Mouse (Mus musculus) liver, embryonic 14.5 days (tissue): ENCODE results near the gene Pagr1b. TPM values are rescaled to one million over a fixed set of nuclear protein-coding genes. Genes with fewer than 3 reads are reported as not detected.

ENCODE experiments used
- ATAC-seq: fragments of 200-750 bp; cut with Nextera tagmentation; 2 replicates; pipeline ENCODE4 v1.8.0; 2017; ENCODE audit warnings: moderate number of reproducible peaks, mild to moderate bottlenecking, moderate library complexity; ENCODE audit not compliant: insufficient read depth
- DNase-seq, 3 experiments: peaks; one replicate each; pipeline ENCODE4 v3.0.0-alpha.2; 2012 to 2013; ENCODE audit warnings: low read depth in 3 of 3, low spot score in 3 of 3
- H3K27ac ChIP-seq: fragments of 300-500 bp; sonication (generic); 2 replicates; pipeline ENCODE4 v1.5.1; 2014; ENCODE audit warnings: moderate library complexity, mild to moderate bottlenecking, control low read depth, inconsistent platforms
- H3K27me3 ChIP-seq: fragments of 300-500 bp; sonication (generic); 2 replicates; pipeline ENCODE4 v1.6.1; 2014; ENCODE audit warnings: mild to moderate bottlenecking, low read length, moderate library complexity; ENCODE audit not compliant: control insufficient read depth, insufficient read depth
- H3K36me3 ChIP-seq: fragments of 300-500 bp; sonication (generic); replicated peaks from 2 replicates; pipeline ENCODE4 v1.6.1; 2014; ENCODE audit warnings: low read depth; ENCODE audit not compliant: control insufficient read depth, insufficient read depth
- H3K4me1 ChIP-seq, 2 experiments: fragments of 200-500 bp in 1 of 2; fragments of 300-500 bp in 1 of 2; sonication (generic) in 1 of 2; replicated peaks; 2 replicates each; pipeline ENCODE4 v1.6.1; 2012 to 2014; ENCODE audit warnings: antibody characterized with exemption in 1 of 2, inconsistent platforms in 1 of 2, low read length in 1 of 2; ENCODE audit not compliant: control insufficient read depth in 2 of 2, insufficient read depth in 2 of 2
- H3K4me2 ChIP-seq: fragments of 300-500 bp; sonication (generic); 2 replicates; pipeline ENCODE4 v1.6.1; 2014; ENCODE audit warnings: low read depth, mild to moderate bottlenecking, control low read depth, moderate library complexity
- H3K4me3 ChIP-seq, 2 experiments: fragments of 200-500 bp in 1 of 2; fragments of 300-500 bp in 1 of 2; sonication (generic) in 1 of 2; 2 replicates each; pipeline ENCODE4 v1.5.1; 2012 to 2014; ENCODE audit warnings: low read depth in 2 of 2, low read length in 2 of 2, mild to moderate bottlenecking in 2 of 2, control low read depth in 1 of 2, inconsistent platforms in 1 of 2, moderate library complexity in 1 of 2; ENCODE audit not compliant: insufficient read depth in 1 of 2
- H3K9ac ChIP-seq: fragments of 300-500 bp; sonication (generic); replicated peaks from 2 replicates; pipeline ENCODE4 v1.6.1; 2014; ENCODE audit warnings: mild to moderate bottlenecking, control low read depth, moderate library complexity
- H3K9me3 ChIP-seq: fragments of 300-500 bp; sonication (generic); 2 replicates; pipeline ENCODE4 v1.6.1; 2016; ENCODE audit warnings: low read length, mixed read lengths; ENCODE audit not compliant: control insufficient read depth
- CTCF ChIP-seq: IDR thresholded peaks from 2 replicates; pipeline ENCODE4 v1.5.1; 2016; ENCODE audit warnings: antibody characterized with exemption, low read depth, control low read depth
- EP300 ChIP-seq: IDR thresholded peaks from 2 replicates; pipeline ENCODE4 v1.6.1; 2016; ENCODE audit warnings: antibody characterized with exemption, low read depth
- WGBS: fragments of 180-500 bp; shearing (Covaris S2); extraction: QIAGEN DNeasy Blood & Tissue Kit; methylation state at CpG from one replicate; pipeline ENCODE4 v1.1.7; 2014; ENCODE audit not compliant: insufficient replicate concordance; 5-methylcytosine and 5-hydroxymethylcytosine counted together
- polyA plus RNA-seq, 2 experiments: library from polyadenylated mRNA; depleted of rRNA in 1 of 2; stranded (reverse) in 1 of 2; unstranded in 1 of 2; fragments of >200 nt; fragmentation: Nextera tagmentation in 1 of 2; extraction: Ambion mirVana in 1 of 2; gene quantifications; 2 replicates each; pipeline versions ENCODE4 v1.2.1 to v1.2.3; 2012 to 2014

Pagr1b gene
- polyA plus RNA-seq, 2 experiments: 0.10 TPM; not detected in 1

DNA sequence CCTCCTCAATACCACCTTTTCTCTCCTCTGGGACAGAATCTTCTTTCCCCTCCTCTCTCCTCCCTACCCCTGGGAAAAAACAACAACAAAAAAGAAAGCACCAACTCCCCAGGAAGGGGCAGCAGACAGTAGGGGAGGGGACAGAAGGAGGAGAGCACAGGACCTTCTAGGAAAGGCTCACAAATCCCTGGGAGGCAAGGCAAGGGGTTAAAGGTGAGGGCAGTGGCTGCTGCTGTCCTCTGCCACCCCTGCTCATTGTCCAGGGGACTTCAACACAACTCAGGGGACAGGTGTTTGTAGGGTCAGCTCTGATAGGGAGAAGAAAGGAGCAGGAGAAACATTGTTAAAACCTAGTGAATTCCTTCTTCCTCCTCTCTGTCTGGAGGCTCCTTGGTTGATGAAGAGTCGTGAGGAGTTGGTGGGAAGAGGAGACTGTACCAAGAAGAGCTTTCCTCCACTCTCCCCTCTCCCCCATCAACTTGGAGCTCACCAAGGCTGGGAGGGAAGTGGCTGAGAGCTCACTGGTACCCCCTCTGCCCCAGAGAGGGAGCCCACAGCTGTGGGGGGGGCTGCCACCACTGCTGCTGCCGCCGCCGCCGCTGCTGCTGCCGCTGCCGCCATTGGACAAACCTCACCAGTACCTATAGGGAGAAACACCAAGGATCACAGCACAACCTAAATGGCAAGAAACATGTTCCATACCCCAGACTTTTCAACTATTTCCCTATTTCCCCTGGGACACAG is 6.4 kb upstream of the Pagr1b start:
- DNase-seq: no peak
- Histone ChIP-seq H3K4me2 (peak overlapping the region; percentile 76), H3K4me1 (peaks cover 24 to 30% of the 10 kb centered on the region in 2 experiments), H3K36me3 (peaks cover 30% of the 10 kb centered on the region), H3K27ac (no peak overlapping the region), H3K9me3 (no peaks in the 10 kb centered on the region), H3K4me3 (peak overlapping the region in 1 of 2 experiments; percentile 95; a peak in 2 of 4 replicates), H3K9ac (no peak overlapping the region; the same call in 1 of the 2 replicates), H3K27me3 (no peaks in the 10 kb centered on the region)
- TF ChIP-seq CTCF (no peak), EP300 (no peak)
- 83% methylated on average over 7 of the region's 7 CpGs for WGBS
- ATAC-seq: no peak

DNA sequence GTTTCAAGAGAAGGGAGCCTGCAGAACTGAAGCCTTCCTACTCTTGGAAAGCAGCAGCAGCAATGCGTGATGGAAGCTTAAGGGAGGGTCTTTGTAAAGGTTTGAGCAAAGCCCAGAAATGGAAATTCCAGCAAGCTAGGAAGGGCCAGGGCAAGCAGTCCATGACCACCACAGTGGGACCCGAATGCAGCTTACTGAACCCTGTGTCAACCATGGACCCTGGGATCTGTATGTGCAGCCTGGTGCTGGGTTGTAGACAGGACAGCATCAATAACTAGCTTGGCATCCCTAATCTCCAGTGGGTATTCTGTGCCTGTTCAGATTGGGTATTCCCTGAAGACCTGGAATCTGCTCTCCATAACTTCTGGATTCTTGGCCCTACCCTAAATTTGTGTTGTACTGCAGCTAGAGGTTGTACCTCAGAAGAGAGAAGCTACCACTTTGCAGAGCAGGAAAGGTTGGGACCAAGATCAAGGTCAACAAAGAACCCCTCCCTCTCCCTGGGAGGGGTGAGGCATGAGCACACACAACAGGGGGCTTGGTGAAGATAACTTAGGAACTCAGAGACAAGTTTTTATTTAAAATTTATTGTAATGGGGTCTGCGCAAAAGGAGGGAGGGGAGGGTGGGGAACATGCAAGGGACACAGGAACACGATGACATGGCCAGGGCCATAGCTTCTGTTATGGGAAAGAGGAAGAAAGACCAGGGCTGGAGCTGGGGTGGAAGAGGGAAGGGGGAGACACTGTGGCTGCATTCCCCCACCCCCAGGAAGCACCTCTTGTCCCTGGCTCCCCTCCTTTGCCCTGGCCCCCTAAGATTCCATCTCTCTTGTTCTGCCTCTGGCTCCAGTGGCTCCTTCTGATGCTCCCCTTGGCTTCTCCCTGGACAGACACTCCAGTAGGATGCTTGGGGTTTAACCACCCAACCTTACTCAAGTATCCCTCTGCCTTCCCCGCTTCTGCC is 5.6 kb upstream of the Pagr1b start:
- no peaks in the 10 kb centered on the region for H3K27me3 ChIP-seq
- peak overlapping the region; percentile 13 to 36 for H3K4me3 ChIP-seq
- peak overlapping the region; percentile 48 for H3K9ac ChIP-seq
- DNase-seq (no peak), ATAC-seq (no peak)
- 34% methylated on average over 5 of the region's 5 CpGs for WGBS
- no peak overlapping the region for H3K27ac ChIP-seq
- H3K36me3 ChIP-seq: peaks cover 27% of the 10 kb centered on the region
- no peak; the same call in 1 of the 2 replicates for TF ChIP-seq EP300
- no peak for TF ChIP-seq CTCF
- peak overlapping the region; percentile 67 for H3K4me2 ChIP-seq
- peaks cover 24 to 29% of the 10 kb centered on the region in 2 experiments for H3K4me1 ChIP-seq
- H3K9me3 ChIP-seq: no peaks in the 10 kb centered on the region

DNA sequence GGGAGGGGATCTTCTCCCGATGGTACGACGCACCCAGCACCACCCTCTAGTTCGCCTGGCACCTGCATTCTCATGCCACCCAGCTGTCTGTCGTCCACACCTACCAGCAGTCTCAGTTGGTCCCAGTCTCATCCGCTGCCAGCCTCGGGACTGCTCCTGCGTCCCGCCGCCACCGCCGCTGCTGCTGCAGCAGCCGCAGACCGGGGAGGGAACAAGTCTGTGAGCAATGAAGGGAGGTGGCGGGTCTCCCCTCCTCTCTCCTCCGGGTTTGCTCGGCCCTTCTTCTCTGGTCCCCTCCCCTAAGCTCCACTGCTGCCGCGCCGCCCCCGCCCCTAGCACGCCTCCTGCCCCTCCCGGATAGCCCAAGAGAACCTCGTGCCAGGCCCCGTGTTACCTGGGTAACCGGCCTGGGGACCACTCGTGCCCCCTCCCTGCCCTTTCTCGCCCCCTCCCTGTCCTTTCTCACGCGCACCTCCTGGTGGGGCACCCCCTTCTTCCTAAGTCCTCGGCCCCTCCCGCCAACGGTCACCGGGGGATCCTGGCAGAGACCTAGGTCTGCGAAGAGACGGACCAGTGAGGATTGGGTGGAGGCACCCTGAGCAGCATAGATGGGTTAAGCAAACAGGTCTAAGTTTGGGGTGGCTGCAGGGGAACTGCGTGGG is 4.7 kb upstream of the Pagr1b start, which contains the start of the genes Gm42742 and Prrt2:
Gm42742 (minus strand) TSS at position 197 of the 662 bp plus-strand sequence.
Prrt2 (minus strand) TSS at position 311 of the 662 bp plus-strand sequence.
- H3K9me3 ChIP-seq: no peaks in the 10 kb centered on the region
- peak within 1 kb of the TSS; percentile 48 for H3K9ac ChIP-seq
- peak within 1 kb of the TSS; percentile 13 to 36 for H3K4me3 ChIP-seq
- TF ChIP-seq EP300 (no peak), CTCF (no peak)
- DNase-seq (no peak), ATAC-seq (no peak)
- no peaks in the 10 kb centered on the region for H3K27me3 ChIP-seq
- H3K4me1 ChIP-seq: peaks cover 24 to 29% of the 10 kb centered on the region in 2 experiments
- H3K27ac ChIP-seq: no peak within 1 kb of the TSS
- H3K36me3 ChIP-seq: peaks cover 27% of the 10 kb centered on the region
- peak within 1 kb of the TSS; percentile 67 for H3K4me2 ChIP-seq
- 2% methylated on average over 36 of the region's 37 CpGs for WGBS

DNA sequence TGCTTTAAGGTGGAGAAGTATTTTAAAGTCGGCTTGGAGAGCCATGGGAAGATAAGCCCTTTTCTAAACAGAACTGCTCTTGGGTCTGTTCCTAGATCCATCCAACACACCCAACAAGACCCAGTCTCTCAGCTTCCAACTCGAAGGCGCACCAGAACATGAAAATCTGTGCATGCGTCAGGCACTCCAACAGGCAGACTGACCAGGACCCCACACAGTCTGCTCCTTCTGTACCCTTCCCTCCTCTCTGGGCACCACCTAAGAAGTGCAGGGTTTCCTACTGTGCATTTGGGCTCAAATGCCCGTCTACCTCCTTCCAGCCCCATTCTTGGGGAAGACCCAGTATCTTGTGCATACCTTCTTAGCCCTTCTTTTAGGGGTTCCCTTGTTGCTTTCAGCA is 4.2 kb upstream of the Pagr1b start:
- H3K4me3 ChIP-seq: peak overlapping the region; percentile 7 to 36; a peak in 2 of 4 replicates
- H3K36me3 ChIP-seq: peaks cover 27% of the 10 kb centered on the region
- H3K9me3 ChIP-seq: no peaks in the 10 kb centered on the region
- peaks cover 24 to 35% of the 10 kb centered on the region in 2 experiments for H3K4me1 ChIP-seq
- ATAC-seq (no peak), DNase-seq (no peak)
- H3K9ac ChIP-seq: no peak overlapping the region
- 61% methylated on average over 5 of the region's 5 CpGs for WGBS
- no peaks in the 10 kb centered on the region for H3K27me3 ChIP-seq
- peak overlapping the region; percentile 67 for H3K4me2 ChIP-seq
- H3K27ac ChIP-seq: no peak overlapping the region
- TF ChIP-seq EP300: no peak
- TF ChIP-seq CTCF: no peak
